Mouse (Mus musculus) liver, embryonic 15.5 days (tissue): ENCODE data around the gene Slc25a36. TPM values are rescaled to one million over a fixed set of nuclear protein-coding genes. Genes with fewer than 3 reads are reported as not detected.

ENCODE experiments used
- ATAC-seq: fragments of 200-750 bp; cut with Nextera tagmentation; 2 replicates; pipeline ENCODE4 v1.8.0; 2017; ENCODE audit warnings: moderate number of reproducible peaks, mild to moderate bottlenecking, moderate library complexity; ENCODE audit not compliant: insufficient read depth
- H3K27ac ChIP-seq: fragments of 300-500 bp; sonication (generic); replicated peaks from 2 replicates; pipeline ENCODE4 v1.5.1; 2015; ENCODE audit warnings: mild to moderate bottlenecking, inconsistent platforms
- H3K27me3 ChIP-seq: fragments of 300-500 bp; sonication (generic); 2 replicates; pipeline ENCODE4 v1.6.1; 2015; ENCODE audit warnings: mild to moderate bottlenecking, inconsistent platforms
- H3K36me3 ChIP-seq: fragments of 300-500 bp; sonication (generic); replicated peaks from 2 replicates; pipeline ENCODE4 v1.6.1; 2015; ENCODE audit warnings: moderate library complexity, mild to moderate bottlenecking, inconsistent platforms
- H3K4me1 ChIP-seq: fragments of 300-500 bp; sonication (generic); replicated peaks from 2 replicates; pipeline ENCODE4 v1.6.1; 2015; ENCODE audit warnings: inconsistent platforms
- H3K4me2 ChIP-seq: fragments of 300-500 bp; sonication (generic); 2 replicates; pipeline ENCODE4 v1.6.1; 2015; ENCODE audit warnings: moderate library complexity, mild to moderate bottlenecking, inconsistent platforms
- H3K4me3 ChIP-seq: fragments of 300-500 bp; sonication (generic); replicated peaks from 2 replicates; pipeline ENCODE4 v1.5.1; 2015; ENCODE audit warnings: mild to moderate bottlenecking, inconsistent platforms
- H3K9ac ChIP-seq: fragments of 300-500 bp; sonication (generic); 2 replicates; pipeline ENCODE4 v1.6.1; 2015; ENCODE audit warnings: moderate library complexity, mild to moderate bottlenecking, inconsistent platforms
- H3K9me3 ChIP-seq: fragments of 300-500 bp; sonication (generic); replicated peaks from 2 replicates; pipeline ENCODE4 v1.6.1; 2016; ENCODE audit warnings: inconsistent platforms
- WGBS: fragments of 180-500 bp; shearing (Covaris S2); methylation state at CpG from one replicate; pipeline ENCODE4 v1.1.7; 2015; ENCODE audit warnings: mixed read lengths; ENCODE audit not compliant: insufficient replicate concordance; 5-methylcytosine and 5-hydroxymethylcytosine counted together
- polyA plus RNA-seq: library from polyadenylated mRNA; unstranded; fragments of >200 nt; fragmentation: Nextera tagmentation; extraction: Ambion mirVana; gene quantifications from 2 replicates; pipeline ENCODE4 v1.2.1, GENCODE M21; 2015

Slc25a36 gene
- polyA plus RNA-seq, 1 experiment from 2014 or later = 8.4 TPM

- 14% methylated on average over 6 of the region's 6 CpGs for WGBS
- Histone ChIP-seq H3K4me3 (peak overlapping the region; percentile 85), H3K4me1 (peaks cover 25% of the 10 kb centered on the region), H3K27ac (peak overlapping the region; percentile 83; the same call in 1 of the 2 replicates), H3K9ac (peak overlapping the region; percentile 73; the same call in 1 of the 2 replicates), H3K9me3 (0 out of 2 replicates have a peak, but pooled peaks cover 2% of the 10 kb centered on the region), H3K36me3 (no peaks in the 10 kb centered on the region), H3K27me3 (peaks cover 60% of the 10 kb centered on the region), H3K4me2 (peak overlapping the region; percentile 88)
- ATAC-seq = no peak
Measured at GRCm38 (mm10) chr9:97111506-97111905, 549 bp upstream of the Slc25a36 start.

GRCm38 (mm10) chr9:97106481-97107160, 4.3 kb downstream of the Slc25a36 start:
- peaks cover 43% of the 10 kb centered on the region for H3K4me1 ChIP-seq
- H3K4me2 ChIP-seq = no peak overlapping the region
- WGBS = 71% methylated on average over 5 of the region's 5 CpGs
- H3K36me3 ChIP-seq = no peaks in the 10 kb centered on the region
- H3K27me3 ChIP-seq = peaks cover 35% of the 10 kb centered on the region
- H3K9ac ChIP-seq = no peak overlapping the region
- no peak for ATAC-seq
- no peak overlapping the region for H3K27ac ChIP-seq
- H3K9me3 ChIP-seq = no peaks in the 10 kb centered on the region
- H3K4me3 ChIP-seq = no peak overlapping the region

- ATAC-seq = no peak
- Histone ChIP-seq H3K4me2 (no peak overlapping the region), H3K27ac (peak overlapping the region; percentile 45; the same call in 1 of the 2 replicates)
Measured at GRCm38 (mm10) chr9:97105400-97105985, 5.5 kb downstream of the Slc25a36 start.

GRCm38 (mm10) chr9:97103376-97104061, 7.4 kb downstream of the Slc25a36 start:
- ATAC-seq = peak; percentile 70
- no peak overlapping the region; the same call in 1 of the 2 replicates for H3K27ac ChIP-seq

More at GRCm38 (mm10) chr9:97105400-97105985, 5.5 kb downstream of the Slc25a36 start:
- no peak overlapping the region for H3K4me3 ChIP-seq
- H3K9ac ChIP-seq = no peak overlapping the region
- 56% methylated on average over 2 of the region's 2 CpGs for WGBS
- no peaks in the 10 kb centered on the region for H3K36me3 ChIP-seq
- H3K27me3 ChIP-seq = peaks cover 37% of the 10 kb centered on the region
- H3K4me1 ChIP-seq = peaks cover 33% of the 10 kb centered on the region
- H3K9me3 ChIP-seq = no peaks in the 10 kb centered on the region

GRCm38 (mm10) chr9:97098985-97099384, 12.0 kb downstream of the Slc25a36 start:
- no peak for ATAC-seq
- Histone ChIP-seq H3K27ac (no peak overlapping the region), H3K4me2 (no peak overlapping the region), H3K4me3 (no peak overlapping the region), H3K36me3 (peaks cover 13% of the 10 kb centered on the region; the same call in 1 of the 2 replicates), H3K4me1 (peaks cover 14% of the 10 kb centered on the region), H3K9ac (no peak overlapping the region), H3K9me3 (no peaks in the 10 kb centered on the region), H3K27me3 (peaks cover 38% of the 10 kb centered on the region)
- 32% methylated on average over 4 of the region's 4 CpGs for WGBS

More at GRCm38 (mm10) chr9:97103376-97104061, 7.4 kb downstream of the Slc25a36 start:
- peaks cover 26% of the 10 kb centered on the region for H3K27me3 ChIP-seq
- no peak overlapping the region for H3K4me3 ChIP-seq
- H3K9me3 ChIP-seq = no peaks in the 10 kb centered on the region
- peaks cover 29% of the 10 kb centered on the region for H3K4me1 ChIP-seq
- no peak overlapping the region for H3K9ac ChIP-seq
- H3K36me3 ChIP-seq = no peaks in the 10 kb centered on the region
- WGBS = 50% methylated on average over 2 of the region's 2 CpGs
- no peak overlapping the region for H3K4me2 ChIP-seq

- Histone ChIP-seq H3K4me3 (no peak overlapping the region), H3K9me3 (no peaks in the 10 kb centered on the region), H3K27me3 (peaks cover 36% of the 10 kb centered on the region), H3K36me3 (peaks cover 23% of the 10 kb centered on the region), H3K27ac (no peak overlapping the region), H3K4me2 (no peak overlapping the region), H3K4me1 (0 out of 2 replicates have a peak, but pooled peaks cover 5% of the 10 kb centered on the region), H3K9ac (no peak overlapping the region)
- no peak for ATAC-seq
- 51% methylated on average over 1 of the region's 1 CpGs for WGBS
Measured at GRCm38 (mm10) chr9:97096180-97096579, 14.8 kb downstream of the Slc25a36 start.

GRCm38 (mm10) chr9:97087850-97088249, 23.1 kb downstream of the Slc25a36 start:
- H3K4me1 ChIP-seq = no peaks in the 10 kb centered on the region
- H3K9ac ChIP-seq = no peak overlapping the region
- H3K27me3 ChIP-seq = peaks cover 11% of the 10 kb centered on the region; the same call in 1 of the 2 replicates
- no peak for ATAC-seq
- H3K27ac ChIP-seq = no peak overlapping the region
- no peak overlapping the region for H3K4me3 ChIP-seq
- H3K36me3 ChIP-seq = peaks cover 12% of the 10 kb centered on the region
- H3K4me2 ChIP-seq = no peak overlapping the region
- no peaks in the 10 kb centered on the region for H3K9me3 ChIP-seq

GRCm38 (mm10) chr9:97084628-97085027, 26.3 kb downstream of the Slc25a36 start:
- no peak for ATAC-seq
- 78% methylated on average over 2 of the region's 2 CpGs for WGBS

GRCm38 (mm10) chr9:97081106-97081862, 29.7 kb downstream of the Slc25a36 start:
- H3K4me1 ChIP-seq = no peaks in the 10 kb centered on the region
- H3K9me3 ChIP-seq = no peaks in the 10 kb centered on the region
- WGBS = 78% methylated on average over 4 of the region's 4 CpGs
- H3K4me2 ChIP-seq = no peak overlapping the region
- no peak overlapping the region for H3K4me3 ChIP-seq
- peaks cover 11% of the 10 kb centered on the region for H3K36me3 ChIP-seq
- no peak overlapping the region for H3K27ac ChIP-seq
- ATAC-seq = no peak
- H3K9ac ChIP-seq = no peak overlapping the region
- H3K27me3 ChIP-seq = 0 out of 2 replicates have a peak, but pooled peaks cover 2% of the 10 kb centered on the region

More at GRCm38 (mm10) chr9:97084628-97085027, 26.3 kb downstream of the Slc25a36 start:
- Histone ChIP-seq H3K4me1 (no peaks in the 10 kb centered on the region), H3K9ac (no peak overlapping the region), H3K4me2 (no peak overlapping the region), H3K27me3 (peaks cover 6% of the 10 kb centered on the region; the same call in 1 of the 2 replicates), H3K27ac (no peak overlapping the region), H3K9me3 (no peaks in the 10 kb centered on the region), H3K36me3 (peaks cover 9% of the 10 kb centered on the region), H3K4me3 (no peak overlapping the region)

GRCm38 (mm10) chr9:97069911-97070310, 41.0 kb downstream of the Slc25a36 start:
- no peak overlapping the region for H3K4me3 ChIP-seq
- no peak overlapping the region for H3K9ac ChIP-seq
- H3K4me2 ChIP-seq = no peak overlapping the region
- peaks cover 4% of the 10 kb centered on the region; the same call in 1 of the 2 replicates for H3K36me3 ChIP-seq
- H3K4me1 ChIP-seq = no peaks in the 10 kb centered on the region
- ATAC-seq = no peak
- H3K27me3 ChIP-seq = no peaks in the 10 kb centered on the region
- H3K27ac ChIP-seq = no peak overlapping the region
- WGBS = 74% methylated on average over 5 of the region's 5 CpGs
- no peaks in the 10 kb centered on the region for H3K9me3 ChIP-seq
